Mouse (Mus musculus): Measurements from ENCODE around the gene Olfr267. TPM values are rescaled to one million over a fixed set of nuclear protein-coding genes. Genes with fewer than 3 reads are reported as not detected.

Olfr267 gene
- under 1 TPM; 0.17 to 0.54 TPM for total RNA-seq (2021)
- long read RNA-seq, experiment 1, result 0 reads
- long read RNA-seq, experiment 2, result 0 reads

DNA sequence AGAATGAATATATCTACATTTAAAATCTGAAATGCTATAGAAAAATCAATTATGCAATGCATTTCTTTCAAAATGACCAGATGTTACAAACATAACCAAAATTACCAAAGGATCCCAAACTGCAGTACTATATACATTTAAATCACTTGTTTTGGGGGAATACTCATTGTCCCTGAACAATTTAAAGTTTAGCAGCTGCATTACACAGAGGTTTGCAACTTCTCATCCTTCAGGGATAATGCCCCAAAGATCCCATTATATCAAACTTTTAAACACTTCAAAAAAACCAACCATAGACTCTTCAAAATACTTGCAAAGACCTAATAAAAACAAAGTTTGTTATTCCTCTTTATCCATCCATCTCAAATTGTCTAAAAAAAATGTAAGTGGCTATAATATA, at the start of gene Olfr267:
Gene Olfr267 (minus strand): TSS at position 101 of the 400 bp plus-strand sequence.
- DNase-seq (ENCODE audit: low spot score in 2 of 2), result no peak

DNA sequence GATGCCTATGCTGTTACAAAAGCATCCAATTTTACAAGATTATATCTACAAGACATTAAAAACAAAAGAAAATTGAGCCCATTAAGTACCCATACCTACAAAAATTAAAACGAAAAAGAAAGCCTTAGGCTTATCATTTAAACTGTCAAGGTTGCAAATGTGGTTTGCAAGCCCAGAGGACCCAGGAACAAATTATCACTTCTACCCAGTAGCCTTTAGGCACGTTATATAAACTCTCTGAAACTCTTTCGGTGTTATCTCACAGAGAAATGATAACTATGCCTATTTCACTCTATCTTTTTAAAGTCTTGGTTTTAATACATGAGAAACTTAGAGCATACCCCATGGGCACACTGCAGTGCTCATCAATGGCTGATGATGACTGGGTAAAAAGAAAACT, 45.4 kb upstream of the Olfr267 start:
- no peak for DNase-seq (ENCODE audit: low spot score in 2 of 2)

- no peak for DNase-seq (ENCODE audit: low spot score in 2 of 2)
Measured at GRCm38 (mm10) chr4:58825921-58826320, 38.4 kb upstream of the Olfr267 start.

- DNase-seq (ENCODE audit: low spot score in 2 of 2), result no peak
Measured at GRCm38 (mm10) chr4:58786659-58787058, 857 bp downstream of the Olfr267 start.

DNA sequence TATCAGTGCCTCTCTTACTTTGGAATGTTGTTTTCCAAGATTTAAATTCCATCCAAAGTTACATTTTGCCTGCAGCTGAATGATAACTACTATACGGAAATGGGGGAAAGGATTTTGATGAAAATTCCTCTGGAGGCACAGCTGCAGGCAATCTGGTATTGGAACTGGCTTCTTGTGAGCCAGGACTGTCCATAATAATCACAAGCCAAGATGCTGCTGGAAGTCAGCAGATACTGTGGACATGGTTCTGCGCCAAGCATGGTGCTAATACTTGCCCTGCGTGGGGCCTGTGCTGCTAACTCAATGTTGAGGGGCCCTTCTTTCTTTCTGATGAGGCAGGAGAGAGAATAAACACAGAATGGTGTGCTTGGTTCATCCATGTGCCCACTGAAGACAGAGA, 24.1 kb downstream of the Olfr267 start:
- no peak for DNase-seq (ENCODE audit: low spot score in 2 of 2)

DNA sequence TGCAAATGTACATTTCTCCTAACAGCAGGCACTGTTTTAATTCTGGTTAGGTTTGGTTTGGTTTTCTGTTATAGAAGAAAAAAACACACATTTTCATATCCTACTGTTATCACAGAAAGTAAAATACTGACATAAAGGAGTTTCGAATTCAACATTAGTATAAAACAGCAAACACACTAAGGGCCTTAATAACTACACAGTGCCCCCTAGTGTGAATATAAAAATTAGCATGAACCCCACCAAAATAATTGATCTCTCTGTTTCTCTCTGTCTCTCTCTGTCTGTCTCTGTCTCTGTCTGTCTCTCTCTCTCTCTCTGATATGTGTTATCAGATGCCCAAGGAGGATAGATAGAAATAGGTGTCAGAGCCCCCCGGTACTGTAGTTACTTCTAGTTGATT, 38.0 kb downstream of the Olfr267 start:
- no peak for DNase-seq (ENCODE audit: low spot score in 2 of 2)

DNA sequence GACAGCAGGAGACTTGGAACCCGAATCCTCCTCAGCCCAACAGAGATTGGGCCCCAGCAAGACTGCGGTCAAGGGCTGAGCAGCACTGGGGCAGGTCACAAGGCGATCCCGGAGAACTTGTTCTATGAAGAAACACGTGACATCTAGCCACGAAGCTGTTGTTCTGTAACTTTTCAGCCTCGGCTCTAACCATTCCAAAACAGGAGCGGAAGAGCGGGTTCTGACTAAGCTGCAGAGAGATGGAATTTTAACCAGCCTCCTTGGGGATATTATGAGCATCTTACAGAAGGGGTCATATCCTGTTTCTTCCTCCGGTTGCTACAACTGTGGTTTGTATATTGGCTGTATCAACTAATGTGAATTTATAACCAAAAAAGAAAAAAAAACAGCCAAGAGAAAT, 38.4 kb downstream of the Olfr267 start:
- no peak for DNase-seq (ENCODE audit: low spot score in 2 of 2)

DNA sequence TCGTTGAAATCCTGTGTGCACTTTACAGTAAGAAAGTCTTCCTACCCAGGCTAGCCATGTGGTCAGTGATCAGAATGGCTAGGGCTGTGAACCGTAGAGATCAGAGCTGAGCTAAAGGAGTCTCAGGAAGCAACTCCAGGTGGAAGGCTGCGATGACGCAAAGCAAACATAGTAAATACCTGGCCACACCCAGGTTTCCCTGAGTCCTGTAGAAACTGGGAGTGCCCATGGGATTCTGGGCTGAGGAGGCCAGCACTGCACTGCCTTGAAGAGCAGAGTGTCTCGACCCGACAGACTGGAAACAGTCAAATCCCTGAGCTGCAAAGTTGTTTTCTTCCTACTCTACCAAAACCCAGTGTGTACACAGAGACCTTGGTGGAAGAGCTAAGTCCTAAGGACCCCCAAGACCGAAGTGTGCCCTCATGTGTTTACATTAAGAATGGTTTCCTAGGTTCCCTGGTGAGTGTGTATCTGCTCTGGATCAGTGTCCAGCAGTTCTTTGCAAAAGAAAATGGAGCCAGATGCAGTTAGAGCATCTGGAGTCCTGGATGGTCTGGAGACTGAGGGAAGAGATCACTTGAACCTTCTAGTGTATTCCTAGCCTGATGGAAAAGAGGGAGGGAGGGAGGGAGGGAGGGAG, 41.8 kb downstream of the Olfr267 start:
- DNase-seq (ENCODE audit: low spot score in 2 of 2), result no peak

DNA sequence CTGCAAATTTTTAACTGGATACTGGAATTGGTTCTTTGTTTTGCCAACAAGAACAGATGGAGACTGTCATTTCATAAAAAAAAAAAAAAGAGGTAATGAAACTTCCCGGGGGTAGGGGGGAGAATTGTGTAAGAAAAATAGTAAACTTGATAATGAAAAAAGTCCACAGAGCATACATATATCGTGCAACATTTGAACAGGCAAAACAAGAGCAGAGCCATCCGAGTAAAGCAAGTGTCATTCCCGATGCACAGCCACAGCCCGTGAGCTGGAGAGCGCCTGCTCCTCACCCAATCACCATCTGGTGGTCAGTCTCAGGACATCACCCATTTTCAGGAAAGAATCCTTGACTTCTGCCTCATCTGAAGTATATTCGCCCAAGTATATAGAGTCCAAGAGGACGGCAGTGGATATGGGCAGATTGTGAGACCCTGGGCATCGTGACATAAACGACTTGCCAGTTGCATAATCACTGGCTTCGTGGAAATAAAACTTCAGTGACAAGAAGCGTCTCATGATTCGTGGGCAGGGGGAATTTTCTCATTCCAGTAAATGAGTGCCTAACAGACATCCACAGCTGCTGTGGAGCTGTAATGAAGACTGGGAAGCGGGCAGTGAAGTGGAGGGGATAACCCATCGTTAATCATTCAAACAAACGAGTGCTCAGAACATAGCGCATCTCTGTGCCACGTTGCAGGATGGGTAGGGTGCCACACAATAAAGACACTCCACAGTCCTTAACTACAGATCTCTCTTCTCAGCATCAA, 50.5 kb downstream of the Olfr267 start:
- no peak for DNase-seq (ENCODE audit: low spot score in 2 of 2)

Other genes starting within 250 kb of the Olfr267 start
- gene Lpar1, start 233.8 kb downstream of the Olfr267 start, total RNA-seq (2021), result 10 to 100 TPM; 28.3 to 35.9 TPM
- 100 to 1,000 TPM; 144 to 150 TPM for gene Ecpas, start 125.0 kb upstream of the Olfr267 start, total RNA-seq (2021)
- 1 to 10 TPM; 3.1 to 4.3 TPM for gene Zkscan16, start 155.9 kb upstream of the Olfr267 start, total RNA-seq (2021)
- gene Ptgr1, start 199.4 kb upstream of the Olfr267 start, total RNA-seq (2021), result 10 to 100 TPM; 27.4 to 29.8 TPM
- gene Dnajc25, start 207.3 kb upstream of the Olfr267 start, total RNA-seq (2021), result 10 to 100 TPM; 19.4 to 20.9 TPM
- 1 to 10 TPM; 1.1 to 3.1 TPM for gene Gm20503, start 215.5 kb upstream of the Olfr267 start, total RNA-seq (2021)
- 10 to 100 TPM; 48.1 to 55.9 TPM for gene Gng10, start 247.4 kb upstream of the Olfr267 start, total RNA-seq (2021)

Measured in adrenal gland, postnatal 4 days (tissue).